Mouse (Mus musculus): Measurements from ENCODE around the gene Ly6g5c.

- no peak for TF ChIP-seq CTCF (IDR thresholded peaks at IDR 0.05; ENCODE audit: low read depth)
- TF ChIP-seq EP300 (IDR thresholded peaks at IDR 0.05; ENCODE audit: low read depth): no peak
These were observed 24.1 kb downstream of the Ly6g5c start for GRCm38 (mm10) chr17:35132174-35132560.

All from heart, postnatal 0 days (tissue).